Mouse (Mus musculus) G1E (cell line): Measurements from ENCODE around the gene Dcaf15. TPM values are rescaled to one million over a fixed set of nuclear protein-coding genes. Genes with fewer than 3 reads are reported as not detected.
A peak's percentile ranks its signal among the peaks of the same experiment; 100 is the strongest.

Experiments used
- ATAC-seq: 2 replicates; pipeline ENCODE4 v1.8.0; 2016; ENCODE audit warnings: mild to moderate bottlenecking; ENCODE audit not compliant: insufficient number of reproducible peaks, poor library complexity, low FRiP score, severe bottlenecking; ENCODE audit errors: extremely low read depth
- DNase-seq: peaks from one replicate; pipeline ENCODE4 v3.0.0; 2012; ENCODE audit warnings: low spot score
- H3K27me3 ChIP-seq: 2 replicates; pipeline ENCODE4 v1.6.1; 2012; ENCODE audit warnings: mild to moderate bottlenecking, low read length, inconsistent platforms; ENCODE audit not compliant: insufficient read depth
- H3K36me3 ChIP-seq: replicated peaks from 2 replicates; pipeline ENCODE3; 2012; ENCODE audit warnings: mild to moderate bottlenecking, inconsistent platforms
- H3K4me1 ChIP-seq: 2 replicates; pipeline ENCODE4 v1.6.1; 2012; ENCODE audit warnings: low read depth, low read length, inconsistent platforms, mixed read lengths; ENCODE audit not compliant: insufficient read depth
- H3K4me3 ChIP-seq: 2 replicates; pipeline ENCODE4 v1.5.1; 2012; ENCODE audit warnings: low read depth, mild to moderate bottlenecking, inconsistent platforms, low read length, moderate library complexity, mixed read lengths
- H3K9me3 ChIP-seq: replicated peaks from 2 replicates; pipeline ENCODE4 v1.6.1; 2012; ENCODE audit warnings: inconsistent platforms
- CTCF ChIP-seq: IDR thresholded peaks from 2 replicates; pipeline ENCODE4 v1.5.1; 2012; ENCODE audit warnings: low read depth, low read length, inconsistent platforms, mixed read lengths
- GATA1 ChIP-seq: IDR thresholded peaks from 2 replicates; pipeline ENCODE4 v1.6.1; 2012; ENCODE audit warnings: borderline replicate concordance, low read length, inconsistent platforms, mixed read lengths
- GATA2 ChIP-seq: IDR thresholded peaks from 2 replicates; pipeline ENCODE4 v1.6.1; 2012; ENCODE audit warnings: low read depth, low read length, inconsistent platforms, borderline replicate concordance
- POLR2AphosphoS5 ChIP-seq: IDR thresholded peaks from 2 replicates; pipeline ENCODE4 v1.6.1; 2012; ENCODE audit warnings: low read depth, low read length, inconsistent platforms; ENCODE audit not compliant: insufficient replicate concordance
- TAL1 ChIP-seq: conservative IDR thresholded peaks from 2 replicates; pipeline ENCODE4 v1.6.1; 2012; ENCODE audit warnings: low read depth, low read length, inconsistent platforms, mixed read lengths
- polyA plus RNA-seq: library from polyadenylated mRNA; stranded (reverse); fragments of >175 nt; gene quantifications from 2 replicates; pipeline ENCODE4 v1.2.3, GENCODE M21; 2012
- total RNA-seq, 2 experiments: library from RNA; stranded (forward) in 1 of 2; stranded (reverse) in 1 of 2; fragments of 200-1000 nt in 1 of 2; fragments of >200 nt in 1 of 2; fragmentation: Nextera tagmentation in 1 of 2; gene quantifications; 2 replicates each; pipeline ENCODE4 v1.2.3; 2014 to 2017

Dcaf15 gene
- 15.7 and 16.3 TPM in 2 replicates for total RNA-seq (2014; fragmentation: Nextera tagmentation)
- total RNA-seq (2017) = 16.4 and 20.2 TPM in 2 replicates
- 51.8 and 68.1 TPM in 2 replicates for polyA plus RNA-seq

GRCm38 (mm10) chr8:84104697-84105609, at the start of gene Dcaf15:
Gene Dcaf15, minus strand, starts transcription at chr8:84104768.
- ATAC-seq = peak; percentile 97
- Histone ChIP-seq H3K36me3 (peaks cover 30% of the 10 kb centered on the region), H3K27me3 (no peaks in the 10 kb centered on the region)

GRCm38 (mm10) chr8:84149181-84149580, 44.6 kb upstream of the Dcaf15 start:
- DNase-seq (no peak), ATAC-seq (no peak)
- no peak for TF ChIP-seq CTCF
- TF ChIP-seq POLR2AphosphoS5 = no peak
- no peak for TF ChIP-seq GATA2
- TF ChIP-seq GATA1 = no peak
- TF ChIP-seq TAL1 = no peak
- H3K27me3 ChIP-seq = peaks cover 10% of the 10 kb centered on the region
- peaks cover 27% of the 10 kb centered on the region for H3K4me1 ChIP-seq
- no peak overlapping the region for H3K4me3 ChIP-seq
- no peaks in the 10 kb centered on the region for H3K9me3 ChIP-seq
- peaks cover 19% of the 10 kb centered on the region for H3K36me3 ChIP-seq

More at GRCm38 (mm10) chr8:84104697-84105609, at the start of gene Dcaf15:
- TF ChIP-seq TAL1 (no peak), GATA1 (no peak), GATA2 (no peak)
- H3K9me3 ChIP-seq = 0 out of 2 replicates have a peak, but pooled peaks cover 2% of the 10 kb centered on the region
- peak within 1 kb of the TSS; percentile 75 for H3K4me3 ChIP-seq
- peaks cover 38% of the 10 kb centered on the region for H3K4me1 ChIP-seq
- DNase-seq = peak; percentile 100

GRCm38 (mm10) chr8:84148531-84148850, 43.9 kb upstream of the Dcaf15 start:
- H3K27me3 ChIP-seq = peaks cover 10% of the 10 kb centered on the region
- no peak for DNase-seq
- peaks cover 26% of the 10 kb centered on the region for H3K36me3 ChIP-seq
- ATAC-seq = no peak
- H3K4me1 ChIP-seq = peaks cover 27% of the 10 kb centered on the region
- no peaks in the 10 kb centered on the region for H3K9me3 ChIP-seq
- no peak for TF ChIP-seq GATA1
- no peak for TF ChIP-seq CTCF
- TF ChIP-seq POLR2AphosphoS5 = no peak
- TF ChIP-seq TAL1 = no peak
- TF ChIP-seq GATA2 = no peak
- no peak overlapping the region for H3K4me3 ChIP-seq

GRCm38 (mm10) chr8:84147769-84148530, 43.4 kb upstream of the Dcaf15 start, which contains the start of the genes Cc2d1a and 4930432K21Rik:
Gene Cc2d1a, minus strand, starts transcription at chr8:84147936.
Gene 4930432K21Rik, plus strand, starts transcription at chr8:84148025.
- Histone ChIP-seq H3K9me3 (no peaks in the 10 kb centered on the region), H3K27me3 (peaks cover 10% of the 10 kb centered on the region), H3K4me3 (peak within 1 kb of the TSS; percentile 83), H3K4me1 (peaks cover 27% of the 10 kb centered on the region), H3K36me3 (peaks cover 31% of the 10 kb centered on the region)
- TF ChIP-seq CTCF (no peak), GATA2 (no peak), TAL1 (no peak), POLR2AphosphoS5 (no peak), GATA1 (no peak)
- ATAC-seq = peak; percentile 70
- DNase-seq = peak; percentile 95

GRCm38 (mm10) chr8:84147324-84147766, 42.8 kb upstream of the Dcaf15 start:
- Histone ChIP-seq H3K9me3 (no peaks in the 10 kb centered on the region), H3K36me3 (peaks cover 37% of the 10 kb centered on the region), H3K4me1 (peaks cover 27% of the 10 kb centered on the region), H3K27me3 (peaks cover 10% of the 10 kb centered on the region), H3K4me3 (peak overlapping the region; percentile 83)
- no peak for TF ChIP-seq CTCF
- no peak for TF ChIP-seq GATA1
- TF ChIP-seq GATA2 = no peak
- no peak for TF ChIP-seq TAL1
- TF ChIP-seq POLR2AphosphoS5 = no peak
- DNase-seq = no peak
- no peak for ATAC-seq
